Mouse (Mus musculus) left cerebral cortex, postnatal 25 days (tissue): ENCODE data around the gene Dcaf1. TPM values are rescaled to one million over a fixed set of nuclear protein-coding genes. Genes with fewer than 3 reads are reported as not detected.

Experiments
- DNase-seq, 2 experiments: peaks; one replicate each; pipeline ENCODE4 v3.0.0; 2022; ENCODE audit warnings: low spot score in 2 of 2, mixed read lengths in 1 of 2
- intact Hi-C: fragments of 180-260 bp; cut with DNase I; formaldehyde crosslinking; loops from one replicate; pipeline ENCODE4 v1.15.1; 2025
- total RNA-seq, 2 experiments: library from RNA; stranded (reverse); gene quantifications; 2 replicates each; pipeline ENCODE4 v1.2.3; 2021

Dcaf1 gene
- total RNA-seq, 2 experiments from 2014 or later: 27.2 to 39.0 TPM

DNA sequence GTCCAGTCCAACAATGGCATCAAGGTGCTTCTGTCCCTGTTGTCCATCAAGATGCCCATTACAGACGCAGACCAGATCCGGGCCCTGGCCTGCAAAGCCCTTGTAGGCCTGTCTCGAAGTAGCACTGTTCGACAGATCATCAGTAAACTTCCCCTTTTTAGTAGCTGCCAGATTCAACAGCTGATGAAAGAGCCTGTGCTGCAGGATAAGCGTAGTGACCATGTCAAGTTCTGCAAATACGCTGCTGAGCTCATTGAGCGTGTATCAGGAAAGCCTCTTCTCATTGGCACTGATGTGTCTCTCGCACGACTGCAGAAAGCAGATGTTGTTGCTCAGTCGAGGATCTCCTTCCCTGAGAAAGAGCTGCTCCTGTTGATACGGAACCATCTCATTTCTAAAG lies 36.4 kb downstream of the Dcaf1 start:
- intact Hi-C loops: no loop called here
- no peak for DNase-seq

- intact Hi-C loops: loop anchor here (5.0 kb wide), 1 partner anchor 42 kb away; no protein-coding TSS in a partner anchor
- DNase-seq: no peak
Measured at GRCm38 (mm10) chr9:106874216-106874615, 52.5 kb downstream of the Dcaf1 start.

- intact Hi-C loops: no loop called here
- no peak for DNase-seq
Measured at GRCm38 (mm10) chr9:106876666-106877065, 55.0 kb downstream of the Dcaf1 start.

- DNase-seq: no peak
- intact Hi-C loops: no loop called here
Measured at GRCm38 (mm10) chr9:106879471-106879870, 57.8 kb downstream of the Dcaf1 start.

DNA sequence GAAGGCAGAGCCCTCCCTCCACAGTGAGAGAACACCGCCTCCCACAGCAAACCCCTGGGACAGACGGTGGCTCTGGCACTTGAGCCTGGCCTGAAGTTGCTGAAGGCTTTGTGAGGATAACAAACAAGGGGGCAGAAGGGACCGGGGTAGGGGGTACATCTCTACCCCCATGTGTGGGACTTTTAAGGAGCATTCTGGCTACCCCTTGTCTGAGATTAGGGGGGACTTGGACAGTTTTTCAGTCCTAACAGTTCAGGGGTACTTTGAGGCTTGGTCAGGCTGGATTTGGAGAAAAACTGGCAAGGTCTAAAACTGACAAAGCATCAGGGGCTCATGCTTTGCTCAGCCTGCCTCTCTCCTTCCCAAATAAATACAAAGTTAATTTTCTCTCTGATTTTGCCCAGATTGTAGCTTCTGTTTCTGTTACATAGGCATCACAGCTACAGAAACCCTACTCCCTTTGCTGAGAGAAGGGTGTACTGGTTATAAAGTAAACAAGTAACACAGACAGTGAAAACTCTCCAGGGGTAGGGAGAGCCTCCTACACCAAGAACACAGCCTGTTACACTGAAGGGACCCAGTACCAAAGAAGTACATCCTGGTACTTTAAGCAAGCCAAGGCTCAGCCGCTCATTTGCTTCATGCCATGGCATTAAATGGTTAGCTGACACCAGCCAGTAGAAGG lies 59.5 kb downstream of the Dcaf1 start:
- intact Hi-C loops: loop anchor here (10.0 kb wide), 1 partner anchor 654 kb away; the partner anchor contains the start of gene Tmem115

DNA sequence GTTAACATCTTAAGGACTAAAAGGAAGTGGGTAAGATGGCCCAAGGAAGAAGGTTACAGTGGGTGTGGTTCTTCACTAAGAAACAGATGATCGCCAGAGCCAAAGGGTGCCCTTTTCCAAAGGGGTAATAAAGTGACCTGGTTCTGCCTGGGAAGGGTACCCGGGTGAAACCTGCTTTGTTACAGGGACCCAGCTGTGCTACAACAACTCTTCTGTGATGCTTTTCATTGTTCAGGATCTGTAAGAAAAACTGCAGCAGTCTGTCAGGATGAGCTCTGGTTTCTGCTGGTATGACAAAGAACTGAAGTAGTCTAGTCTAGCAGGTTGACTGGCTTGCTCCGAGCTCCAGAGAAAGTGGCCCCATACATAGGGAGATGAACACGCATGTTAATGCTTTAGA lies 60.5 kb downstream of the Dcaf1 start:
- intact Hi-C loops: loop anchor here (10.0 kb wide), 1 partner anchor 653 kb away; the partner anchor contains the start of gene Tmem115

More for the DNA sequence above, 59.5 kb downstream of the Dcaf1 start:
- no peak for DNase-seq

DNA sequence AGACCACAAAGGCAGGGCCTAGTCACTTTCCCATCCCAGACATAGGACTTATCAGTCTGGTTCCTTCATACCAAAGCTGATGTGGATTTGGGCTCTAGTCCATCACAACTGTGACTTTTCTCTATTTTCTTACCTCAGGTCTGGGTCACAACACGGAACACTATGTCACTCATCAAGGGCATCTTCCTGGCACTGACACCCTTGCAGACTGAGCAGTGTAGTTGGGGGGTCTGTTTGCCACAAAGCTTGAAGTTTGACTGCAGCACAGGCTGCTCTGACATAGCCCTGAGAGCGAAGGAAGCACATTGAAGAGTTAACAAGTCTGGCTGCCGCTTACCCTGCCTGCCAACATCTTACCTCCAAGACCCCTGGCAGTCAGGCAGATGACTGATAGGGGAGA lies 61.4 kb downstream of the Dcaf1 start:
- intact Hi-C loops: loop anchor here (10.0 kb wide), 1 partner anchor 652 kb away; the partner anchor contains the start of gene Tmem115

More for the DNA sequence above, 60.5 kb downstream of the Dcaf1 start:
- no peak for DNase-seq

GRCm38 (mm10) chr9:106884306-106884705 lies 62.6 kb downstream of the Dcaf1 start:
- intact Hi-C loops: loop anchor here (10.0 kb wide), 1 partner anchor 650 kb away; the partner anchor contains the start of gene Tmem115
- DNase-seq: no peak

More for the DNA sequence above, 61.4 kb downstream of the Dcaf1 start:
- no peak for DNase-seq

DNA sequence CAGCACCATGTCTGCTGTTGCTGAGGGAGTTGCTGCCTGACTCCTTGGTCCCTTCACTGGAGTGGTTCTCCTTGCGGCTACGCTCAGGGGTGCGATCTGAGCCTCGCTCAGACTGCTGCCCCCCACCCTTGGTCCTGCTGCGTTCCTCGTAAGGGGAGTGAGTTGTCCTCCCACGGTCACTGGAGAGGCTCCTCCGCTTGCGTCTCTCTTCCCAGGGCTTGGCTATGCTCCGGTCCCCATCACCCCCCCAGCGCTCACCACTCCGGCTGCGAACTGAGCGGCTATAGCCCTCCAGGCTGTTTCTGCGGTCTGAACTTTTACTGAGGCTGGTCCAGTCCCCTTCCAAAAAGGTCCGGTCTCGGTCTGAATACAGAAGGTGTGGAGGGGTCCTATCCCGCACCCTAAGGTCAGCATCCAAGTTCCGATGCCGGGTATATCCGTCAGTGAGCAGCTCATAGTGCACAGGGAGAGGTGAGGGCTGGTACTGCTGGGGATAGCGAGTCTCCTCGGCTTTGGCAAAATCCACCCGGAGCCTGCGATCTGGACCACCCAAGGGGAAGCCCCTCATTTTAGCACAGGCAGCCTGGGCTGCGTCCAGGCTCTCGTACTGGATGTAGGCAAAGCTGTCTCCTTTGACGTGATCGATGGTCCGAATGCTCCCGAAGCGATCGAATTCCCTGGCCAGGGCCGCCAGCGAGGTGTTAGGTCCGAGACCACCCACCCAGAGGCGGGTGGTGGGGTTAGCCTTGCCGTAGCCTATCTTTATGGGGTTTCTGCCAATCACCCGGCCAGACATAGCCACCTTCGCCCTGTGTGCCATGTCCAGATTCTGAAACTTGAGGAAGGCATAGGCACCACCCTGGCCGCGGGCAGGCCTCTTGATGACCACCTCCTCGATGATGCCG lies 63.6 kb downstream of the Dcaf1 start:
- intact Hi-C loops: loop anchor here (10.0 kb wide), 1 partner anchor 650 kb away; the partner anchor contains the start of gene Tmem115
- no peak for DNase-seq

DNA sequence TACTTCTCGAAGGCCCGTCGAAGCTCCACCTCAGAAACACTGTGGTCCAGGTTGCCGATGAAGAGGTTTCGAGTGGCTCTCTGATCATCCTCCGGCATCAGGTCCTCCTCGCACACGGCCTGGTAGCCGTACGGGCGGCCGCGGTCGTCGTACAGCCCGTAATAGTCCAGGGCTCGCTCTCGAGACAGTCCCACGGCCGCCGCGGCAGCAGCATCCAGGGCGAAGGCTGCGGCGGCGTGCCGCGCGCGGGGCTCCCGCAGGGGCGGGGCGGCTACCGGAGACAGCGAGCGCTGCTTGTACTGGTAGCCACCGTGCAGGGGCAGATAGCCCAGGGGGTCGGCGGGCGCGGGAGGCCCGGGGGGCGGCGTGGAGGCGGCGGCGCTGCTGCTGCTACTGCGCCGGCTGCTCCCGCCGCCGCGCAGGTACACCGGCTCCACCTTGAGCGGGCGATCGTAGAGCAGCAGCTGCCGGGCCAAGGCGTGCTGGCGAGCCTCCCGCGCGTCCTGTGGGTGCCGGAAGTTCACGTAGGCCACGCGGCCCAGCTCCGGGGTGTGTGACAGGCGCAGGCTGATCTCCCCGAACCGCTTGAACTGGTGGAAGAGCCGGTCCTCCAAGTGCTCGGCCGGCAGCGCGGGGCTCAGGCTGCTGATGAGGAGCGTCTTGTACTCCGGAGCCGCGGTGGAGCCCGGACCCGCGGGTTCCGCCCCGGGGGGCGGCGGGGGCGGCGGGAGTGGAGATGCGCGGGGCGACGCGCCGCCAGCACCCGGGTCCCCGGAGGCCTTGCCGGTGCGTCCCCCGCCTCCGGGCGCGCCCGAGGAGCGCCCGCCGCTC lies 64.4 kb downstream of the Dcaf1 start:
- DNase-seq: peak in 1 of 2 experiments; percentile 52
- intact Hi-C loops: loop anchor here (2.0 to 10.0 kb wide), 2 partner anchors 211 to 649 kb away; partner anchors contain the start of gene Tmem115

- intact Hi-C loops: loop anchor here (2.0 to 10.0 kb wide), 2 partner anchors 212 to 648 kb away; partner anchors contain the start of gene Tmem115
Measured at GRCm38 (mm10) chr9:106886828-106887702, 65.4 kb downstream of the Dcaf1 start, which contains the start of gene Rbm15b. TSS of gene Rbm15b (minus strand) at chr9:106887428.

DNA sequence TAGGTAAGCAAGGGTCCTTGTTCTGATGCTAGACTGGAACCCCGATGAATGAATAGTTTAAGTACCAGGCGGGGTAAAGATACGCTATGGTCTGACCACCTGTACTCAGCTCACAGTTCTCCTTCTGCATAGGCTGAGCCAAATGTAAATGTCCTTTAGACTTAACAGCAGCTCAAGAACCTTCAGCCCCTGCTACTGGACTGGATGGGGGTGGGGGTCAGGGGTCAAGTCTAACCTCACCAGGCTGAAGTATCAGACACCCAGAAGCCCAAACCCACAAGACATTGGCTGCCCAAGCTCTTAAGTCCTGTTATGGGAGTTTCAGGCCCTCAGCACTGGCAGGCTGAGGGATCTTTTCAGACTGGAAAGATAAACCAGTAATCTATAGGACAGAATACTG lies 66.7 kb downstream of the Dcaf1 start:
- intact Hi-C loops: loop anchor here (10.0 kb wide), 1 partner anchor 646 kb away; the partner anchor contains the start of gene Tmem115
- no peak for DNase-seq

More at GRCm38 (mm10) chr9:106886828-106887702, 65.4 kb downstream of the Dcaf1 start, which contains the start of gene Rbm15b:
- DNase-seq: peak; percentile 98 to 99

GRCm38 (mm10) chr9:106889321-106889720 lies 67.6 kb downstream of the Dcaf1 start:
- no peak for DNase-seq
- intact Hi-C loops: loop anchor here (10.0 kb wide), 1 partner anchor 645 kb away; the partner anchor contains the start of gene Tmem115

- DNase-seq: no peak
- intact Hi-C loops: no loop called here
Measured at GRCm38 (mm10) chr9:106890496-106891240, 69.0 kb downstream of the Dcaf1 start.

- intact Hi-C loops: no loop called here
- DNase-seq: no peak
Measured at GRCm38 (mm10) chr9:106891341-106891741, 69.7 kb downstream of the Dcaf1 start.

GRCm38 (mm10) chr9:106891829-106892551 lies 70.3 kb downstream of the Dcaf1 start, which contains the start of gene Manf:
TSS of gene Manf (minus strand) at chr9:106891979.
- peak; percentile 99 to 100 for DNase-seq
- intact Hi-C loops: no loop called here

- DNase-seq: no peak
- intact Hi-C loops: no loop called here
Measured at GRCm38 (mm10) chr9:106892552-106892875, 70.8 kb downstream of the Dcaf1 start.
